Mouse (Mus musculus) forebrain, postnatal 0 days (tissue): Measurements from ENCODE around the gene Zmpste24. TPM values are rescaled to one million over a fixed set of nuclear protein-coding genes. Genes with fewer than 3 reads are reported as not detected.

Source experiments
- ATAC-seq: fragments of 200-750 bp; cut with Nextera tagmentation; 2 replicates; pipeline ENCODE4 v1.8.0; 2017; ENCODE audit warnings: mild to moderate bottlenecking, moderate library complexity
- DNase-seq: peaks from one replicate; pipeline ENCODE4 v3.0.0-alpha.2; 2015
- H3K27ac ChIP-seq: fragments of 300-500 bp; sonication (generic); 2 replicates; pipeline ENCODE4 v1.5.1; 2014; ENCODE audit warnings: low read depth, mild to moderate bottlenecking, antibody characterized with exemption, low read length, moderate library complexity, mixed read lengths
- H3K27me3 ChIP-seq: fragments of 300-500 bp; sonication (generic); 2 replicates; pipeline ENCODE4 v1.6.1; 2014; ENCODE audit warnings: mild to moderate bottlenecking, low read length, mixed read lengths; ENCODE audit not compliant: insufficient read depth
- H3K36me3 ChIP-seq: fragments of 300-500 bp; sonication (generic); 2 replicates; pipeline ENCODE4 v1.6.1; 2014; ENCODE audit warnings: mild to moderate bottlenecking, moderate library complexity; ENCODE audit not compliant: insufficient read depth
- H3K4me1 ChIP-seq: fragments of 300-500 bp; sonication (generic); 2 replicates; pipeline ENCODE4 v1.6.1; 2014; ENCODE audit warnings: antibody characterized with exemption; ENCODE audit not compliant: insufficient read depth
- H3K4me2 ChIP-seq: fragments of 300-500 bp; sonication (generic); 2 replicates; pipeline ENCODE4 v1.6.1; 2014; ENCODE audit warnings: low read depth, mild to moderate bottlenecking, moderate library complexity
- H3K4me3 ChIP-seq: fragments of 300-500 bp; sonication (generic); 2 replicates; pipeline ENCODE4 v1.5.1; 2014; ENCODE audit warnings: low read depth, low read length, mixed read lengths
- H3K9ac ChIP-seq: fragments of 300-500 bp; sonication (generic); 2 replicates; pipeline ENCODE4 v1.6.1; 2014; ENCODE audit warnings: mild to moderate bottlenecking
- H3K9me3 ChIP-seq: fragments of 300-500 bp; sonication (generic); 2 replicates; pipeline ENCODE4 v1.6.1; 2016; ENCODE audit warnings: low read length
- CTCF ChIP-seq: sonication (generic); IDR thresholded peaks from 2 replicates; pipeline ENCODE4 v1.5.1; 2016; ENCODE audit warnings: antibody characterized with exemption, control low read depth, low read depth
- WGBS: fragments of 180-500 bp; shearing (Covaris S2); extraction: QIAGEN DNeasy Blood & Tissue Kit; methylation state at CpG from one replicate; pipeline ENCODE4 v1.1.7; 2014; 5-methylcytosine and 5-hydroxymethylcytosine counted together
- polyA plus RNA-seq: library from polyadenylated mRNA; unstranded; fragments of >200 nt; fragmentation: Nextera tagmentation; extraction: Ambion mirVana; gene quantifications from 2 replicates; pipeline ENCODE4 v1.2.1, GENCODE M21; 2015
- total RNA-seq: library from RNA; depleted of rRNA; stranded (reverse); fragments of >200 nt; gene quantifications from 2 replicates; pipeline ENCODE4 v1.2.3, GENCODE M21; 2014

Gene Zmpste24
- total and polyA plus RNA-seq, 2 experiments from 2014 or later = 16.1 to 20.5 TPM

GRCm38 (mm10) chr4:121031440-121031839 is 66.6 kb downstream of the Zmpste24 start:
- H3K4me1 ChIP-seq = no peaks in the 10 kb centered on the region
- TF ChIP-seq CTCF = peak; percentile 43
- no peak overlapping the region for H3K4me3 ChIP-seq
- no peak overlapping the region for H3K9ac ChIP-seq
- H3K9me3 ChIP-seq = no peaks in the 10 kb centered on the region
- H3K27ac ChIP-seq = no peak overlapping the region
- ATAC-seq = no peak
- DNase-seq = no peak
- H3K4me2 ChIP-seq = no peak overlapping the region
- no peaks in the 10 kb centered on the region for H3K36me3 ChIP-seq
- no peaks in the 10 kb centered on the region for H3K27me3 ChIP-seq
- 58% methylated on average over 4 of the region's 4 CpGs for WGBS

GRCm38 (mm10) chr4:121029632-121030031 is 68.4 kb downstream of the Zmpste24 start:
- no peaks in the 10 kb centered on the region for H3K9me3 ChIP-seq
- H3K4me2 ChIP-seq = no peak overlapping the region
- no peaks in the 10 kb centered on the region for H3K4me1 ChIP-seq
- no peak overlapping the region for H3K4me3 ChIP-seq
- DNase-seq (no peak), ATAC-seq (no peak)
- no peaks in the 10 kb centered on the region for H3K36me3 ChIP-seq
- peak; percentile 28; the same call in 1 of the 2 replicates for TF ChIP-seq CTCF
- WGBS = 82% methylated on average over 3 of the region's 3 CpGs
- no peaks in the 10 kb centered on the region for H3K27me3 ChIP-seq
- no peak overlapping the region for H3K9ac ChIP-seq
- H3K27ac ChIP-seq = no peak overlapping the region

DNA sequence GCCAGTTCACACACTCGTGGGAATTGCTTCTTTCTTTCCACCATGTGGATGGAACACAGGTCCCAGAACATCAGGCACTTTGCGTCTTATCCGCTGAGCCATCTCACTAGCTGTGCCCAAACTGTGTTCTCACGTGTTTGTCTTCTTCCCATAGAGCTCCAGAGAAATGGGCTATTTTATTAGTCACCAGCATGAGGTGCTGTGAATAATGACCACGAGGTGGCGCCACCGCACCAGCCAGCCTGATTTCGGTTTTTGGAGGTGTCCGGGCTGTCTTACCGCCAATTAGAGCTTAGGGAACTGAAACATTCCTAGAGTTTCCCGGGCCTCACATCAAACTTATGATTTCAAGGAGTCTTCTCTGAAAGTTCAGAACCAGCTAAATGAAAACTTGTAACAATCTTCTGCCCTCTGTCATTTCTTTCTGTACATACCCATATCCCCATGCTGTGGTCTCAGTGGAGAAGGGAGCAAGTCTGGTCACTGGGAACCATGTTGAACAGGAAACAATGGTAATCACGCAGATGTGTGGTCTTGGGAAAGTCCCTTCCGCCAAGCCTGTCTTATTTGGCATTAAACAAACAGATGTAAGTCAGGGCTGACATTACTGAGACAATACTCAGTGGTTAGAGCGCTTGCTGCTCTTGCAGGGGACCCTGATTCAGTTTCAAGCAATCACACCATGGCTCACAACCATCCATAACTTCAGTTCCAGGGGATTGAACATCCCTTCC is 69.2 kb downstream of the Zmpste24 start:
- no peaks in the 10 kb centered on the region for H3K4me1 ChIP-seq
- WGBS = 20% methylated on average over 14 of the region's 14 CpGs
- no peaks in the 10 kb centered on the region for H3K36me3 ChIP-seq
- DNase-seq = peak; percentile 65
- peak; percentile 81 for TF ChIP-seq CTCF
- no peak overlapping the region for H3K4me3 ChIP-seq
- ATAC-seq = peak; percentile 12; the same call in 1 of the 2 replicates
- H3K4me2 ChIP-seq = no peak overlapping the region
- H3K27ac ChIP-seq = no peak overlapping the region
- H3K27me3 ChIP-seq = no peaks in the 10 kb centered on the region
- no peaks in the 10 kb centered on the region for H3K9me3 ChIP-seq
- H3K9ac ChIP-seq = no peak overlapping the region

DNA sequence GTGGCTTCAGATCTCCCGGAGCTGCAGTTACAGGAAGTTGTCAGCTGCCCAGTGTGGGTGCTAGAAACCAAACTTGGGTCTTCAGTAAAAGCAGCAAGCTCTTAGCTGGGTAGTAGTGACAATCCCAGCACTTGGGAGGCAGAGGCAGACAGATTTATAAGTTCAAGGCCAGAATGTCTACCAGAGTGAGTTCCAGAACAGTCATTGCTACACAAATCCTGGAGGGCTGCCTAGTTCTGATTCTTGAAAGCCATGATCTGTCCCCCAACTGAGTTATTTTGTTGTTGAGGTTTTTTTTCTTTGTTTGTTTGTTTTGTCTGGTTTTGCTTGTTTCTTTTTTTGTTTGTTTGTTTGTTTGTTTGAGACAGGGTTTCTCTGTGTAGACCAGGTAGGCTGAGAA is 69.9 kb downstream of the Zmpste24 start:
- WGBS = 80% methylated on average over 1 of the region's 1 CpGs
- no peak overlapping the region for H3K4me2 ChIP-seq
- no peak overlapping the region for H3K27ac ChIP-seq
- no peaks in the 10 kb centered on the region for H3K27me3 ChIP-seq
- TF ChIP-seq CTCF = no peak
- DNase-seq (no peak), ATAC-seq (no peak)
- H3K4me3 ChIP-seq = no peak overlapping the region
- H3K9ac ChIP-seq = no peak overlapping the region
- H3K36me3 ChIP-seq = no peaks in the 10 kb centered on the region
- H3K9me3 ChIP-seq = no peaks in the 10 kb centered on the region
- no peaks in the 10 kb centered on the region for H3K4me1 ChIP-seq

DNA sequence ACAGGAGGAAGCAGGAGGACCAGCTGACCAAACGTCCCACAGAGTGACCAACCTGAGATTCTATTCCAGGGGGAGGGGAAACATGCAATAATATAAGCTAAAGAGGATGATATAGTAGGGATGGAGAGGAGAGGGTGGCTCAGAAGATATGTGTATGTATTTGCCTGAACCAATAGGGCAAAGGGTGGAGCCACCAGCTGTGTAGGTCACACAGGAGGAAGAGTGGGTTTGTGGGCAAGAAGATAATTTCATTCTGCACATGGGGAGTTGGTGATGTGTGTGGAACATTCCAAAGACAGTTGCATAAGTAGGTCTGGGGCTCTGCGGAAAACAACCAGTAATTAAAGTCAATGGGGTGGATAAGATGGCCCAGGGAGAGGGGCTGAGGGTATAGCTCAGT is 72.4 kb downstream of the Zmpste24 start:
- Histone ChIP-seq H3K36me3 (no peaks in the 10 kb centered on the region), H3K4me3 (no peak overlapping the region), H3K9me3 (no peaks in the 10 kb centered on the region), H3K4me1 (no peaks in the 10 kb centered on the region), H3K27me3 (no peaks in the 10 kb centered on the region), H3K27ac (no peak overlapping the region), H3K9ac (no peak overlapping the region), H3K4me2 (no peak overlapping the region)
- 66% methylated on average over 2 of the region's 2 CpGs for WGBS
- no peak for TF ChIP-seq CTCF
- no peak for DNase-seq
- no peak for ATAC-seq

- H3K27ac ChIP-seq = no peak overlapping the region
- DNase-seq = no peak
- H3K4me3 ChIP-seq = no peak overlapping the region
- no peaks in the 10 kb centered on the region for H3K36me3 ChIP-seq
- no peaks in the 10 kb centered on the region for H3K4me1 ChIP-seq
- no peaks in the 10 kb centered on the region for H3K9me3 ChIP-seq
- H3K27me3 ChIP-seq = no peaks in the 10 kb centered on the region
- H3K9ac ChIP-seq = no peak overlapping the region
- H3K4me2 ChIP-seq = no peak overlapping the region
- no peak for TF ChIP-seq CTCF
- ATAC-seq = no peak
- WGBS = 79% methylated on average over 2 of the region's 2 CpGs
Measured at GRCm38 (mm10) chr4:121023941-121024340, 74.1 kb downstream of the Zmpste24 start.

- DNase-seq (no peak), ATAC-seq (no peak)
- 90% methylated on average over 7 of the region's 7 CpGs for WGBS
- Histone ChIP-seq H3K9me3 (no peaks in the 10 kb centered on the region), H3K4me2 (no peak overlapping the region), H3K9ac (no peak overlapping the region), H3K27me3 (no peaks in the 10 kb centered on the region), H3K36me3 (no peaks in the 10 kb centered on the region), H3K27ac (no peak overlapping the region), H3K4me3 (no peak overlapping the region), H3K4me1 (no peaks in the 10 kb centered on the region)
- no peak for TF ChIP-seq CTCF
Measured at GRCm38 (mm10) chr4:121023464-121023863, 74.6 kb downstream of the Zmpste24 start.
